Mouse (Mus musculus) v-Abl transformed pro-B cells (cell line): Measurements from ENCODE around the gene Sorcs3.

Experiments
- in situ Hi-C, 2 experiments: fragments of 400-800 bp; cut with MboI; formaldehyde crosslinking; loops; one replicate each; pipeline ENCODE4 v1.15.1; 2025; ENCODE audit not compliant: unreplicated experiment in 2 of 2

Sorcs3 gene

GRCm38 (mm10) chr19:48205929-48206814 lies at the start of gene Sorcs3:
Sorcs3 (plus strand) TSS chr19:48206025.
- in situ Hi-C loops = no loop called here

DNA sequence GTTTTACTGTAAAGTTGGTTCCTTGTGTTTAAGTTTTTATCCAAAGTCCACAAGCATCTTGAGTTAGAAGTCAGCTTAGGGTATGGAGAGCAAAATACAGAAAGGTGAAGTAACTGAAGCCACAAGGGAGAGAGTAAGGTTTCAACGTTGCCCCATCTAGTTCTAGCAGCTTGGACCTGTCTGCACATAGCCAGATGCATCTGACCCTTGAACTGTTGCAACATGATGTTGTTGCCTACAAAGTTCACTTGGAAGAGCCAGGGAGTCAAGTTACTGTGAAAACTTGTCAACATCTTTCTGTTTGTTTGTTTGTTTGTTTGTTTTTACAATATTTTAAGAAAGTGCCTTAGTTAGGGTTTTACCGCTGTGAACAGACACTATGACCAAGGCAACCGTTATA lies 40.5 kb upstream of the Sorcs3 start:
- in situ Hi-C loops = no loop called here

GRCm38 (mm10) chr19:48167110-48167509 lies 38.7 kb upstream of the Sorcs3 start:
- in situ Hi-C loops = no loop called here

DNA sequence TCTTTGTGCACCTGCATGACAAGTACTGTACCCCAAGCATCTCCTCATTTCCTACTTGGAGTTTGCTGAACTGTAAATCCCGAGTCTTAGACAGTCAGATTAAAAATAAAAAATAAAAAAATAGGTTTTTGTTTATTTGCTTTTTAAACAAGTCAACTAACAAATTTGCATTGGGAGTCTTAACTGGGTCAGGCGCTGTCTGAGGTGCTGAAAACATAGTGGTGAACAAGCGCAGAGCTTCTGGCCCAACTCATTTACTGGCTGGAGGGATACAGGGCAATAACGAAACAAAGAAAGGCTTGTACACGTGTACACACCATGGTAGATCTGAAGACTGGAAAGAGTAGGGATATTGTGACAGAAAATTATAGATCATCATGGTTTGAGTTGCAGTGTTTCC lies 37.5 kb upstream of the Sorcs3 start:
- in situ Hi-C loops = no loop called here

DNA sequence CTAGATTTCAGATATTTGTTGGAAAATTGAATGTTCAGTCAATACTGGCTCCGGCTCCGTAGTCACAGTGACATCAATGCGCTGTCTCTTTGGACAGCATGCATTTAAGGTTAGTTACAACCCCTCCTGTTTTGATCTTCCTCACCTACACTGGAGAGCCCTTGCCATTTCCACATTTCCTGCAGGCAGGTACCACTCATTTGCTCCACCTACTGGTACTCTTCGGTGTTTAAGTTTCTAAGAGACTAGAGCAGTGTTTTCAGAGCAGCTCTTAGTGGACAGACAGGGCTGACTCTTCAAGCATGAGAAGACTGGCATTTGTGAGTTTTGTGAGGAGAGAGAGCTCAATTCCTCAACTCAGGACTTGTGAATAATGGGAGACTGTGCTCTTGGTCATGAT lies 31.1 kb upstream of the Sorcs3 start:
- in situ Hi-C loops = no loop called here

DNA sequence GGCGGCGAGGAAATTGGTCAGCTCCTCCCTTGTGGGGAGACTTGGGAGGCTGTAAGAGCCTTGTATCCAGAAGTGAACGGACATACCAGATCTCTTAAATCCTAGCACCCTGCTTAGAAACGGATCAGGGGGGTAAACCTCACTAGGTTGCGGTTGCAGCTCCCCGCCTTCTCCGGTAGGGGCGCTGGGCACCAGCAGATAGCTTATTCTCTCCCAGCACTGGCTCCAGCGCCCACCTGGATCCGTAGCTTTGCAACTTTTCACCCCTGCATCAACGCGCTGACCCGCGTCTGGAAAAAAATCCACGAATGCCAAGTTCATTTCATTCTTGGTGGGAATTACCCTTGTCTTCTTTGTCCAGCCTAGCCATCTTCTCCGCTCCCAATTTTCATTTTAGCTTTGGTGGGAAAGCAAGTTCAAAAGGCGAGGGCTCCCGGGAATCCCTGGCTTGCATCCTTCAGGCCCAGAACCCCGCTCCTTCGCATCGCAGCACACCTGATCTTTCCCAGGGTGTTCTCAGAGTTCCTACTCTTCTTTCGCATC lies 1.8 kb upstream of the Sorcs3 start:
- in situ Hi-C loops = no loop called here

GRCm38 (mm10) chr19:48204476-48204875 lies 1.3 kb upstream of the Sorcs3 start:
- in situ Hi-C loops = no loop called here

DNA sequence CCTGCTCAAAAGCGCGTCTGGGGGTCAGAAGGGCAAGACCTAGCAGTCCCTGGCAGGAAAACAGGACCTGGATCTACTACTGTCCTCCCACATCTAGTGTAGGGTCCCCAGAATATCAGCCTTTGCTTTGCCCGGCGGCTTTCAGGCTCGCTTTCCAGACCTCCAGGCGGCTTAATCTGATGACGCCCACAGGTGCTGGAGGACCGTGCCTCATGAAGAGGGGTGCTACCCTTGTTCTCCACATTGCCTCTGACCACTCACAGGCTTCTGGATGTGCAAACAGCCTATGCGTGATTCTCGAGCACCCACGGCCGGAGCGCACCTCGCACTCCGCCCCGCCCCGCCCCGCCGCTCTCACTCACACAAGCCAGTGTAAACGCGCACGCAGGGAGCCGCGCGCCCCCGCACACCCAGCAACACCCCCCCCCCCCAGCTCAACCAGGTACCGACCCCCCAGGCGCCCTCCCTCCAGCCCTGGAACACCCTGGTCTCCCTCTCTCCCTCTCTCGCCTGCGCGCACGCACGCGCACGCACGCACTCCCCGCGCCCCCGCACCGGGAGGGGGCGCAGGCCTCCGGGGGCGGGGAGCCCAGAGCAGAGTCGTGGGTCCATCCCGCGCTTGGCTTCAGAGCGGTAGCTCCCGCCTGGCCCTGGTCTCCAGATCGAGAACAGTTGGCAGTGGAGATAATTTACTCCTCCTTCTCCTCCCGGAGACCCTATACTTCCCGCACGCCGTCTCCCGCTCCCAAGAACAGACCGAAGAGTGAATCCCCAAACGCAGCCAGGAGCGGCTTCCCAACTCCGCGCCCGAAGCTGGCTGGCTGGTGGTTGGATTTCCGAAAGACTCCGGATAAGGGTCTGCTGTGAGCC lies 698 bp upstream of the Sorcs3 start:
- in situ Hi-C loops = no loop called here

DNA sequence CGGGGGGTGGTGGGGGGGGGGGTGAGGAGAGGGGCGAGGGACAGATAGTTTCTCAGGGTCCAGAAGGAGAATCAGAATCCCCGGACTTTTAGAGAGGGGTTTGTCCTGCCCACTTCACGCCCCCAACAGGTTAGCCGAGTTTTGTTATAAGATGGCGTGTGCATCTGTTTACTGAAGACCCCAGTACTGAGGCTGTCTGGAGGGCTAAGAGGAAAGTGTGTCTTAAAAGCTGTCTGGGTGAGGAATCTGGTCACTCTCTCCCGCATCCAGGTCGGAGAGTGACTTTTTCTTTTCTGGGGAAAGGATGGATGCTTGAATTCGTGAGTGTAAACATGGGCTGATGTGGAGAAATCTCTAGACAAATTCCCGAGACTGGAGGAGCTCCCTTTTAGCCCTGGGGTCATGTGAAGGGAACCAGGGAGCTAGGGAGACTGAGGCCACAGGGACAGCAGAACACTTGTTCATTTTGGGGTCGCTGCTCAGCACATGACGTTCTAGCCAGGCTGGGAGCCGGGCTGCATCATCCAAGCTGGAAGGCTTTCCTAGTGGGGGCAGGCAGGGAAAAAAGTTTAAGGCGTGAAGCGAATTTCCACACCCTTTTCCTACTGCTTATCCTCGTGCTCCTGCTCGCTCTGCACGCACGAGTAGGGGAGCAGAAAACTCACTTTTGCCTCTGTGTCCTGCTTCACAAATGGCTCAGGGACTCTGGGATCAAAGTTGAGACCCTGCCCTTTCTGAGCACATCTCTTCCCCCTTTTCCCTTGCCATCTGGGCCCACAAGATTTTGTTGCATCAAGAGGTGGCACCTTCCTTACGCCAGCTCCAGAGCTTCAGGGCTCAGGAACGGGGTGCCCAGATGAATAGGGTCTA lies 1.3 kb downstream of the Sorcs3 start:
- in situ Hi-C loops = no loop called here

DNA sequence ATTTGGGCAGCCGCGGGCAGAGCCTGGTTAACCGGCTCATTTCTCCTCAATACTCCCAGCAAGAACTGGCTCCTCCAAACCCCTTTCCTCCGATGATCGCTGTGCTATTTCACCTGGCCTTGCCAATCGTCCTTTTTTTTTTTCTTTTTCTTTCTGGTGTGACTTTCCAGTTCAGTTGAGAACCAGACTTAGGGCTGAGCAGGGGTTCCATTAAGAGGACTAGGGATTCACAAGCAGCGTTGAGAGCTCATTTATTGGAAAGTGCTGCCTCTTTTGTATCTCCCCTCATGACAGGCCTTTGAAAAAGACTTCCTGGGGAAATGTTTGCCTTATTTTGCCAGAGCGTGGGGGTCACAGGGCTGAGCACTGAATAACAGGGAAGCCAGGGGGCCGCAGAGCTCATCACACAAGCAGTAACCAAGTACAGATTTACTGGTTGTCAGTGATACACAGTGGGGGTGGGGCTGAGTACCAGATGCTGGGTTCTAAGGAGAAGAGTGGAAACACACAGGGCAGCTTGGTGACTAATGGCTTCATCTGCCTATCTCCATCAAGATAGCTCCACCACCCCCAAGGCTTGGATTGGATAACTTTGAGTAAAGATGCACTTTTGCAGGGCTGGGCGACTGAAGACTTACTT lies 2.0 kb downstream of the Sorcs3 start:
- in situ Hi-C loops = no loop called here

GRCm38 (mm10) chr19:48215379-48215778 lies 9.6 kb downstream of the Sorcs3 start:
- in situ Hi-C loops = no loop called here

DNA sequence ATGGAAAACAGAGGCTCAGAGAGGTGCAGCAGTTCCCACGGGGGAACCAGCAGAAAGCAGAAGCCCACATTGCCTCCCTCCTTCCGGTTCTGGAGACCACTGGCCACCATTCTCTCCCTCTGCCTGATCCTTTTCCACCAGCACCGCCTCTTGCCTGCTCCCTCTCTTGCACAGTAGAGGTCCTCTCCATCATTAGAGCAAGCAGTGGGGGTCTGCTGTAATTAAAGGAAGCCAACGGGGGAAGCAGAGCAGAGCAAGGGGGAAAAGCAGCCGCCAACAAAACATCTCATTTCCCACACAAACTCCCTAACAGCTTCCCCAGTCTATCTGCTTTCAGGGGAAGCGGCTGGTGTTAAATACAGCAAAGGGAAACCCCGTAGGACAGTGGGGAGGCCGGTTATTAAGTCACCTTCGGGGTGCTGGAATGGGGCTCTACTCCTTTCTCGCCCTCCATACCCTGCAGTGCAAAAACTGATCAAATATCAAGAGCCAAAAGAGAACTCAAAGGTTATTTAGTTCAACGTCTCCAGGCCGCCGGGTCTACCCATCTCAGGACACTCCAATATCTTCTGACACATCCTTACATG lies 32.1 kb downstream of the Sorcs3 start:
- in situ Hi-C loops = no loop called here

DNA sequence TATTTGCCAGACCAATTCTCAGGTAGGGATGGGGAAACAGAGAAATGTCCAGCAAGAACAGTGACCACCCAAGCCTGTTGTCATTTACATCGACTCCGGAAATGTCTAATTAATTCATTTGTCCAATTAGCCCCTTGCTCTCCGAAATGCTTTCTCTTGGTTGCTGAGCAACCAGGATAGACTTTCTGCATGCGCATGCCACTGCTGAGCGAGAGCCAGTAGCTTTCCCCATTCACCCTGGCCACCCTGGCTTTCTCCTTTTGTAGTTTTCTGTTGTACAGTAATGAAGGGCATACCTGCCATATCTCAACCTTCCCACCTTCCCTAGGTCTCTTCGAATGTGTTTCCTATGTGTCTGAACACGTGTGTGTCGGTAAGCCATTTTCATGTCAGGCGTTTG lies 32.6 kb downstream of the Sorcs3 start:
- in situ Hi-C loops = no loop called here

GRCm38 (mm10) chr19:48240960-48241359 lies 35.1 kb downstream of the Sorcs3 start:
- in situ Hi-C loops = no loop called here

DNA sequence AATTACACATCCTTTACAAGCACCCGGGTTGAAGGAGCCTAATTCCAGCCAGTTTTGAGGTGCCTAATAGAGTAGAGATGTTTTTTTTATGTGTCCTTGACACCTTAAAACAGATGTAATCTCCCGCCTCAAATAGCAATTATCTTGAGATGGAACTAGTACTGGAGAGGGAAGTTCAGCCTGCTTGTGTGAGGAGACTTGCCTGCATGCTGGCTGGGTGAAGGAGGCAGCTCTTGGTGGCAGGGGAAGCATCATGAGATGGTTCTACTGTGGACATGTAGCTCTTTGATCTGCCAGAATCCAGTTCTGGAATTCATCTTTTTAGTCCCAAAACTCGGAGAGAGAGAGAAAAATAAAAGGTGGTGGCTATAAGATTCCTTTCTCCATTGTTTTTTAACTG lies 38.2 kb downstream of the Sorcs3 start:
- in situ Hi-C loops = no loop called here

DNA sequence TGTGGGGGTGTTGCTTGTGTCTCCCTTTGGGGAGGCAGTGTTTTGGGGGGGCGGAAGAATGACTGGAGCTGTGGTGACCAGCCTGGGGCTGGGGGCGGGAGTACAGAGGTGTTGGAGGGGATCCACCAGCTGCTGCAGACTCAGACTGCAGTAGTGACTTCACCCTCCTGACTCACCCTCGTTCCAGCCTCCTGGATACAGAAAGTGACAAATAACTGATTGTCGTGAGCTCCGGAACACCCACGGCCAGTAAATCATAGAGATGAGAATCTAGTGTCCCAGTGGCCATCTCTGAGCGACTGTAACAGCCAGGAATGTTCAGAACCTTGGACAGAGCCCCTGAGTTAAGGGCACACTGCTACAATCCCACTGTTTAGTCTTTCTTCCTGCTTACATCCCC lies 53.4 kb downstream of the Sorcs3 start:
- in situ Hi-C loops = no loop called here

- in situ Hi-C loops = no loop called here
Measured at GRCm38 (mm10) chr19:48260671-48261070, 54.8 kb downstream of the Sorcs3 start.

DNA sequence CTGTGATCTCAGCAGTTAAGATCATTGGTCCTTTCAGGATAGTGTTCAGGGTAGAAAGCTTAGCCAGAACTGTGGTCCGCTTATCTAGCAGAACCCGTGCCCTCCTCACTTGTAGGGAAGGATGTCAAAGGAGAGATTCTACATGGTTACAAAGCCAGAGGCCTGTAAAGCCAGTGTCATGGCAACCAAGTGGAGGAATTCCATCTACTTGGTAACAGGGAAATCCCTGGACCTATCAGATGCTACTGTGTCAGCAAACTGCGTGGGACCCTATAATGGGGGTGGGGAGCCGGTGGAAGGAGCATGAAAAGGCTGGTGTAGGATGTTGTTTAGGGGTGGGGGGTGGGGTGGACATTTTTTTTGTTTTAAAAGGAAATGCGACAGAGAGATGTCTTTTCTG lies 57.9 kb downstream of the Sorcs3 start:
- in situ Hi-C loops = no loop called here

DNA sequence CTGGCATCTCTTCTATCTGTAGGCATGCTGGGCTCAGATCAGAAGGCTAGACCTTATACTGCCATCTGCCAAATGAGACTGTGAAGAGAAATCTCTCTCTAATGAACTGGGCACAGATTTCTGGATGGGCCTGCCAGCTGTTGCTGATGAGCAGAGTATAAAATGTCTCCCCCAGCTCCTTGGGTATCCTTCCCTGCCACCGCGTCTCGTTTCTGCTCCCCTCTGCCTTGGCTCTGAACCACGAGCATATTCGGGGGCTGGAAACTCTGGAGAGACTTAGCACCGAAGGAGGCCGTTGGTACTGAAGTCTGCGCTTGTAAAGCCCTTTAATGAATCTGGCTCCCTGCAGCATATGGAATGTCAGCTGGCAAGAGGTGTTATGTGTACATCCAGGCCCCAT lies 74.4 kb downstream of the Sorcs3 start:
- in situ Hi-C loops = no loop called here

- in situ Hi-C loops = no loop called here
Measured at GRCm38 (mm10) chr19:48282250-48282649, 76.4 kb downstream of the Sorcs3 start.
